Mouse (Mus musculus) embryonic fibroblast, embryonic 13.5 days (primary cell): Measurements from ENCODE around the gene Ick.

Experiments used
- CTCF ChIP-seq: IDR thresholded peaks from 2 replicates; pipeline ENCODE4 v1.5.1; 2011; ENCODE audit warnings: mild to moderate bottlenecking, control low read depth, low read length, moderate library complexity, borderline replicate concordance; ENCODE audit not compliant: insufficient read depth
- POLR2A ChIP-seq: IDR thresholded peaks from 2 replicates; pipeline ENCODE4 v1.6.1; 2011; ENCODE audit warnings: low read depth, mild to moderate bottlenecking, control low read depth, low read length, moderate library complexity

GRCm38 (mm10) chr9:78107912-78108795, 838 bp upstream of the Ick start:
- TF ChIP-seq CTCF: no peak
- peak; percentile 94 for TF ChIP-seq POLR2A
